In the genomic region with DNA sequence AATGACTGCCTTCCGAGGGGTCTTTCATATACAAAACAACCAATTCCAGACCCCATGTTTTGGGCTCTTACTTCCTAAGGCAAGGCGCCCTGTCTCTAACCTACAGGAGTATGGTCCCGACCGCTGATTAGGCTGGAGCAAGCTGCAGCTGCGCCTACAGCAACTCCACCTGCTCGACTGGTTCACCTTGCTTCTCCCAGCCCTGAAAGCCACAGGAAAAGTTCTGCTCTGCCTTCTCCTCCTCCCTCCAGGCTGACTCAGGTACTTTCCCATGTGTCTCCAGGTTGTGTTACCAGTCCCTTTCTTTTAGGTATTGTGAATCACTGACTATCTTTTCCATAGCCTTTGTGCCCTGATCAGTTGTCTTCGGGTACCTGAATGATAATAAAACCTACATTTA, we compare ENCODE assay signal across 20 mouse cellular contexts. TPM values are rescaled to one million over a fixed set of nuclear protein-coding genes. Genes with fewer than 3 reads are reported as not detected.
DNase-seq lines count a peak whose midpoint lies in the region; ATAC-seq and TF ChIP-seq lines count a peak whose summit lies in the region.
"Had no signal": no experiment of that assay in that cellular context is flagged by ENCODE, and none has a peak within 500 bp of the region (broad histone marks: within the 10 kb centered on the region; RNA-seq: fewer than 3 reads in every experiment).

No protein-coding gene starts in this region.

- ATAC-seq in intestine, embryonic 15.5 days: peak; percentile 43; the same call in 1 of the 2 replicates
- ATAC-seq in liver, embryonic 11.5 days (replicated peaks; ENCODE audit: low FRiP score): no peak
- ATAC-seq: liver, postnatal 0 days had no signal

- no peak overlapping the region for H3K4me3 ChIP-seq in intestine, embryonic 15.5 days (replicated peaks)
- no peak overlapping the region for H3K4me3 ChIP-seq in liver, embryonic 11.5 days (ENCODE audit: low read depth, low read length)
- H3K4me3 ChIP-seq in gastrocnemius, adult 2 months: no peak overlapping the region
- H3K4me3 ChIP-seq: hindbrain, embryonic 12.5 days; limb, embryonic 15.5 days had no signal

- H3K9ac ChIP-seq in intestine, embryonic 15.5 days: no peak overlapping the region
- H3K9ac ChIP-seq in liver, embryonic 11.5 days (ENCODE audit: low read depth, low read length): no peak overlapping the region
- H3K9ac ChIP-seq: hindbrain, embryonic 12.5 days; limb, embryonic 15.5 days; liver, postnatal 0 days had no signal

- no peak overlapping the region for H3K27ac ChIP-seq in intestine, embryonic 15.5 days
- no peak overlapping the region for H3K27ac ChIP-seq in liver, embryonic 11.5 days (ENCODE audit: low read depth, low read length)
- H3K27ac ChIP-seq in gastrocnemius, adult 2 months: no peak overlapping the region
- H3K27ac ChIP-seq: hindbrain, embryonic 12.5 days; limb, embryonic 15.5 days had no signal

- intact Hi-C loops in left cerebral cortex, postnatal 25 days (cut with DNase I): loop anchor here (5.0 kb wide), 1 partner anchor 37 kb away; no protein-coding TSS in a partner anchor
- intact Hi-C loops in gastrocnemius, adult 2 months (cut with DNase I): no loop called here

- no peaks in the 10 kb centered on the region for H3K4me1 ChIP-seq in intestine, embryonic 15.5 days (replicated peaks)
- H3K4me1 ChIP-seq in liver, embryonic 11.5 days (replicated peaks; ENCODE audit: control insufficient read depth, insufficient read depth, low read length): no peaks in the 10 kb centered on the region

- peak; percentile 34 to 38 for DNase-seq in lung, adult 18-20 months
- DNase-seq in lung, postnatal 25 days (ENCODE audit: low spot score): no peak
- DNase-seq in urinary bladder, postnatal 25 days (ENCODE audit: low spot score): peak; percentile 26
- DNase-seq in urinary bladder, postnatal 10 days (ENCODE audit: low spot score): no peak
- DNase-seq in liver, embryonic 11.5 days (ENCODE audit: low spot score): no peak
- no peak for DNase-seq in left cerebral cortex, postnatal 25 days (ENCODE audit: low spot score in 2 of 2)
- no peak for DNase-seq in gastrocnemius, adult 2 months
- DNase-seq: adrenal gland, adult 8-10 months; B cell, adult 2 months; cerebellum, adult 11-12 months; cerebellum, postnatal 36 days; gastrocnemius, postnatal 10 days; kidney, adult 2 months; liver, postnatal 0 days; right cerebral cortex, adult 18-20 months; thymus, postnatal 25 days had no signal

- H3K9me3 ChIP-seq in intestine, embryonic 15.5 days: no peaks in the 10 kb centered on the region
- no peaks in the 10 kb centered on the region for H3K9me3 ChIP-seq in liver, embryonic 11.5 days (ENCODE audit: control insufficient read depth, low read length)
- H3K9me3 ChIP-seq: G1E; hindbrain, embryonic 12.5 days; limb, embryonic 15.5 days had no signal

- whole genome bisulfite sequencing in intestine, embryonic 15.5 days: 42% methylated on average over 7 of the region's 7 CpGs
- WGBS in liver, embryonic 11.5 days: 54% methylated on average over 7 of the region's 7 CpGs

- no peak for TF ChIP-seq CTCF in gastrocnemius, adult 2 months (IDR thresholded peaks at IDR 0.05)

- no peaks in the 10 kb centered on the region for H3K36me3 ChIP-seq in intestine, embryonic 15.5 days
- no peaks in the 10 kb centered on the region for H3K36me3 ChIP-seq in liver, embryonic 11.5 days (ENCODE audit: control insufficient read depth, insufficient read depth, low read length)
- H3K36me3 ChIP-seq: G1E; hindbrain, embryonic 12.5 days; limb, embryonic 15.5 days had no signal

- no peaks in the 10 kb centered on the region for H3K27me3 ChIP-seq in intestine, embryonic 15.5 days (replicated peaks)
- peaks cover 4% of the 10 kb centered on the region; the same call in 1 of the 2 replicates for H3K27me3 ChIP-seq in liver, embryonic 11.5 days (replicated peaks; ENCODE audit: control insufficient read depth, insufficient read depth, low read length)
- H3K27me3 ChIP-seq: limb, embryonic 15.5 days had no signal

- H3K4me2 ChIP-seq in intestine, embryonic 15.5 days (replicated peaks): no peak overlapping the region
- no peak overlapping the region for H3K4me2 ChIP-seq in liver, embryonic 11.5 days
- H3K4me2 ChIP-seq: limb, embryonic 15.5 days had no signal

RNA-seq across cellular contexts. Expression of a gene that starts 5.8 kb away (rescaled TPM):
- polyA plus RNA-seq in intestine, embryonic 15.5 days (2015; fragmentation: Nextera tagmentation; extraction: Ambion mirVana): 15.0 and 16.2 TPM in 2 replicates
- 11.6 and 14.6 TPM in 2 replicates for polyA plus RNA-seq in liver, embryonic 11.5 days (2014; fragmentation: Nextera tagmentation; extraction: Ambion mirVana)
- 1 to 10 TPM; 2.0 to 3.6 TPM for total RNA-seq in left cerebral cortex, postnatal 25 days (2021)
- total RNA-seq in gastrocnemius, adult 2 months (2021): 1 to 10 TPM; 4.9 to 7.5 TPM
- polyA plus RNA-seq: G1E had no signal

Comparison
In these comparisons a context has a peak if more than half of its experiments do, and no peak if none do; other contexts are left out.
1. DNase-seq: peak in lung, adult 18-20 months (2 of 2) and urinary bladder, postnatal 25 days (single experiment); none in lung, postnatal 25 days (single experiment), urinary bladder, postnatal 10 days (single experiment), liver, embryonic 11.5 days (single experiment), left cerebral cortex, postnatal 25 days (0 of 2) and gastrocnemius, adult 2 months (single experiment).